Mouse (Mus musculus) stomach, postnatal 0 days (tissue): ENCODE measurements at regions not wholly inside any gene's neighbourhood (a gene's known extent, or its start where the extent isn't known, plus 50 kb on each side); places are given as distances from the start of the nearest gene placed in this dataset.

Experiments
- CTCF ChIP-seq: IDR thresholded peaks from 2 replicates; pipeline ENCODE4 v1.5.1; 2016; ENCODE audit warnings: antibody characterized with exemption, low read depth, mild to moderate bottlenecking, moderate library complexity
- EP300 ChIP-seq: optimal IDR thresholded peaks from 2 replicates; pipeline ENCODE3; 2016; ENCODE audit warnings: antibody characterized with exemption

DNA sequence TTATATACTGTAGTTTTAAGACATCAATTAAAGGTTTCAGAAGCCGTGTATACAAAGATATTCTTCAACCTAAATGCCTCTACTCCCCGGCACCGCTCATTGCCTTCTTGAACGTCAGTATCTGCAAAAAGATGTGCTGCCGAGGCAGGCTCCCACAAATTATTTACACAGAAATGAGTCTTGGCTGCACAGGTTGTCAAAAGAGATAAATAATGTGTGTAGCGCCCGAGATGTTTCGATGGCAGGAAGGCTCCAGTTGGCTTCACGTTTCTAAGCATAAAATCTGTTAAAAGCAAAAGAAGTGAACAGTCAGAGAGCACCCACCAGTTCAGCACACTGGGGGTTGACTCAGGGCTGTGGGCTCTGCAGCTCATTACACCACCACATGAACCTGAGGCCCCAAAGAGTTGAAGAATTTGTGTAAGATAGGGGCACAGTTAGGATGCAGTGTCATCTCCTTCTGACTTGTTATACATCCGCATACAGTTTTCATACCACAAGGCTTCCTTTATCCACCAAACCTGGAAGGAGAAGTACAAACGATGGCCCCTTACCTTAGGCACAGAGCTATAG is 138.4 kb downstream of the Ube2u start:
- TF ChIP-seq CTCF: no peak
- no peak for TF ChIP-seq EP300
